In the genomic region with DNA sequence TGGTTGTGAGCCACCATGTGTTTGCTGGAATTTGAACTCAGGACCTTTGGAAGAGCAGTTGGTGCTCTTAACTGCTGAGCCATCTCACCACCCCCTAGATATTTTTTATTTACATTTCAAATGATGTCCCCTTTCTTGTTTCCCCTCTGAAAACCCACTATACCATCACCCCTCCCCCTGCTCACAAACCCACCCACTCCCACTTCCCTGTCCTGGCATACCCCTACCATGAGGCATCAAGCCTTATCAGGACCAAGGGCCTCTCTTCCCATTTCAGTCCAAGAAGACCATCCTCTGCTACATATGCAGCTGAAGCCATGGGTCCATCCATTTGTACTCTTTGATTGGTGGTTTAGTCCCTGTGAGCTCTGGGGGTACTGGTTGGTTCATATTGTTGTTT, we compare ENCODE assay signal across 1 mouse cellular context. TPM values are rescaled to one million over a fixed set of nuclear protein-coding genes. Genes with fewer than 3 reads are reported as not detected.
"Had no signal": no experiment of that assay in that cellular context is flagged by ENCODE, and none has a peak within 500 bp of the region (broad histone marks: within the 10 kb centered on the region; RNA-seq: fewer than 3 reads in every experiment).

No protein-coding gene starts in this region.

RNA-seq across cellular contexts. Expression of gene 4930467E23Rik, which starts 36.2 kb away (rescaled TPM):
- total RNA-seq: layer of hippocampus, postnatal 10 days had no signal
